22 mouse cellular contexts compared by ENCODE assay signal in genomic region chr2:155991151-155991550, GRCm38 (mm10). TPM values are rescaled to one million over a fixed set of nuclear protein-coding genes. Genes with fewer than 3 reads are reported as not detected.
DNase-seq lines count a peak whose midpoint lies in the region; ATAC-seq and TF ChIP-seq lines count a peak whose summit lies in the region.
"Had no signal": no experiment of that assay in that cellular context is flagged by ENCODE, and none has a peak within 500 bp of the region (broad histone marks: within the 10 kb centered on the region; RNA-seq: fewer than 3 reads in every experiment).

No protein-coding gene starts in this region.

- no peaks in the 10 kb centered on the region for H3K9me3 ChIP-seq in heart, embryonic 13.5 days
- H3K9me3 ChIP-seq: limb, embryonic 15.5 days; neural tube, embryonic 13.5 days had no signal

- no peak for TF ChIP-seq CTCF in lung, adult 2 months (IDR thresholded peaks at IDR 0.05; ENCODE audit: insufficient read depth, low read length)

- no peak overlapping the region for H3K4me3 ChIP-seq in heart, embryonic 13.5 days
- H3K4me3 ChIP-seq in lung, adult 2 months (replicated peaks; ENCODE audit: extremely low read depth, low read depth, low read length), result no peak overlapping the region
- H3K4me3 ChIP-seq: limb, embryonic 15.5 days; neural tube, embryonic 13.5 days had no signal

- DNase-seq in heart, postnatal 36 days, result no peak
- peak; percentile 69 for DNase-seq in MN1 (ENCODE audit: low spot score)
- peak; percentile 44 for DNase-seq in cerebellum, adult 8-10 months
- DNase-seq in liver, result peak; percentile 14
- DNase-seq in lung, adult 2 months, result no peak
- DNase-seq in thymus, postnatal 36 days, result no peak
- no peak for DNase-seq in lung, postnatal 4 days
- DNase-seq: adrenal gland, postnatal 14 days; kidney, adult 18-20 months; kidney, postnatal 25 days; lung, postnatal 36 days; retina, postnatal 1 day; spleen, adult 18-20 months had no signal

- no peaks in the 10 kb centered on the region for H3K27me3 ChIP-seq in heart, embryonic 13.5 days (replicated peaks)
- H3K27me3 ChIP-seq: limb, embryonic 15.5 days; neural tube, embryonic 13.5 days had no signal

- no peak overlapping the region for H3K4me2 ChIP-seq in heart, embryonic 13.5 days
- H3K4me2 ChIP-seq: limb, embryonic 15.5 days; neural tube, embryonic 13.5 days had no signal

- H3K36me3 ChIP-seq in heart, embryonic 13.5 days, result peaks cover 100% of the 10 kb centered on the region

- ATAC-seq in heart, embryonic 13.5 days (ENCODE audit: extremely low read depth, insufficient number of reproducible peaks, low FRiP score, low TSS enrichment), result no peak

- intact Hi-C loops in heart, postnatal 36 days (cut with DNase I), result no loop called here

- WGBS in heart, embryonic 13.5 days, result 80% methylated on average over 10 of the region's 10 CpGs
- WGBS in lung, adult 2 months, result 83% methylated on average over 10 of the region's 10 CpGs

- TF ChIP-seq POLR2A in lung, adult 2 months (IDR thresholded peaks at IDR 0.05; ENCODE audit: borderline replicate concordance, extremely low read depth, low read depth, low read length), result no peak

- H3K27ac ChIP-seq in heart, embryonic 13.5 days (replicated peaks), result no peak overlapping the region
- H3K27ac ChIP-seq: neural tube, embryonic 13.5 days; stomach, postnatal 0 days had no signal

- H3K9ac ChIP-seq in heart, embryonic 13.5 days, result 0 out of 2 replicates have a peak overlapping the region, but pooled peaks have one; percentile 2
- H3K9ac ChIP-seq: neural tube, embryonic 13.5 days had no signal

- H3K4me1 ChIP-seq in heart, embryonic 13.5 days, result peaks cover 29% of the 10 kb centered on the region
- no peaks in the 10 kb centered on the region for H3K4me1 ChIP-seq in lung, adult 2 months (ENCODE audit: control insufficient read depth, insufficient read depth, low read length)
- H3K4me1 ChIP-seq: limb, embryonic 15.5 days; neural tube, embryonic 13.5 days had no signal

RNA-seq across cellular contexts. Expression of gene 6430550D23Rik, which starts 16.6 kb away (rescaled TPM):
- polyA plus RNA-seq in heart, embryonic 13.5 days (2015; fragmentation: Nextera tagmentation; extraction: Ambion mirVana), result 0.85 and 1.0 TPM in 2 replicates
- under 1 TPM; 0.16 to 0.31 TPM for total RNA-seq in heart, postnatal 36 days (2021)
- polyA plus RNA-seq in lung, adult 2 months (2012; rRNA removed), result 1.0 and 1.8 TPM in 2 replicates
- total RNA-seq: granulocyte monocyte progenitor cell, adult 5-6 weeks had no signal

RNA-seq across cellular contexts. Expression of gene Ergic3, which starts 16.7 kb away (rescaled TPM):
- 171 and 177 TPM in 2 replicates for polyA plus RNA-seq in heart, embryonic 13.5 days (2015; fragmentation: Nextera tagmentation; extraction: Ambion mirVana)
- total RNA-seq in heart, postnatal 36 days (2021), result 10 to 100 TPM; 59.7 to 61.4 TPM
- 227 and 260 TPM in 2 replicates for polyA plus RNA-seq in lung, adult 2 months (2012; rRNA removed)

RNA-seq across cellular contexts. Expression of gene Cep250, which starts 34.9 kb away (rescaled TPM):
- polyA plus RNA-seq in heart, embryonic 13.5 days (2015; fragmentation: Nextera tagmentation; extraction: Ambion mirVana), result 9.4 and 9.6 TPM in 2 replicates
- 1 to 10 TPM; 7.1 to 7.9 TPM for total RNA-seq in heart, postnatal 36 days (2021)
- polyA plus RNA-seq in lung, adult 2 months (2012; rRNA removed), result 7.1 and 9.1 TPM in 2 replicates

RNA-seq across cellular contexts. Expression of gene Gdf5, which starts 46.0 kb away (rescaled TPM):
- polyA plus RNA-seq in heart, embryonic 13.5 days (2015; fragmentation: Nextera tagmentation; extraction: Ambion mirVana), result 0.37 and 0.64 TPM in 2 replicates
- total RNA-seq in heart, postnatal 36 days (2021), result not detected
- 0.37 and 0.59 TPM in 2 replicates for polyA plus RNA-seq in lung, adult 2 months (2012; rRNA removed)
- total RNA-seq: granulocyte monocyte progenitor cell, adult 5-6 weeks; heart, postnatal 10 days had no signal
- polyA plus RNA-seq: C2C12 had no signal

RNA-seq across cellular contexts. Expression of gene Gm15557, which starts 50.6 kb away (rescaled TPM):
- not detected in 2 replicates for polyA plus RNA-seq in heart, embryonic 13.5 days (2015; fragmentation: Nextera tagmentation; extraction: Ambion mirVana)
- total RNA-seq in heart, postnatal 36 days (2021), result not detected
- not detected in 2 replicates for polyA plus RNA-seq in lung, adult 2 months (2012; rRNA removed)
- total RNA-seq: adrenal gland, postnatal 14 days; ES-E14; granulocyte monocyte progenitor cell, adult 5-6 weeks; heart, postnatal 10 days; left cerebral cortex, adult 18-20 months had no signal
- polyA plus RNA-seq: C2C12; neural tube, embryonic 13.5 days; stomach, postnatal 0 days had no signal

Comparison
In these comparisons a context has a peak if more than half of its experiments do, and no peak if none do; other contexts are left out.
1. DNase-seq: peak in MN1 (single experiment), cerebellum, adult 8-10 months (single experiment) and liver (single experiment); none in heart, postnatal 36 days (0 of 2), lung, adult 2 months (single experiment), thymus, postnatal 36 days (0 of 2) and lung, postnatal 4 days (0 of 2).